Mouse (Mus musculus) olfactory bulb, adult 2 months (tissue): ENCODE data around the gene Fbxo39. TPM values are rescaled to one million over a fixed set of nuclear protein-coding genes. Genes with fewer than 3 reads are reported as not detected.
"Not testable (repeated sequence)": the region's sequence is repeated elsewhere in the genome, so short reads cannot be mapped to it uniquely, and the experiment has no call there.

Experiments
- H3K27ac ChIP-seq: fragments of 200-500 bp; 2 replicates; pipeline ENCODE4 v1.5.1; 2012; ENCODE audit warnings: low read depth, low read length; ENCODE audit not compliant: insufficient read depth
- H3K4me1 ChIP-seq: fragments of 200-500 bp; 2 replicates; pipeline ENCODE4 v1.6.1; 2012; ENCODE audit warnings: low read length; ENCODE audit not compliant: control insufficient read depth, insufficient read depth
- H3K4me3 ChIP-seq: fragments of 200-500 bp; 2 replicates; pipeline ENCODE4 v1.5.1; 2012; ENCODE audit warnings: mild to moderate bottlenecking, low read depth, low read length, moderate library complexity; ENCODE audit not compliant: insufficient read depth
- CTCF ChIP-seq: fragments of 200-500 bp; IDR thresholded peaks from 2 replicates; pipeline ENCODE4 v1.5.1; 2012; ENCODE audit warnings: low read depth, mild to moderate bottlenecking, low read length, moderate library complexity; ENCODE audit not compliant: insufficient read depth
- POLR2A ChIP-seq: fragments of 200-500 bp; IDR thresholded peaks from 2 replicates; pipeline ENCODE4 v1.6.1; 2012; ENCODE audit warnings: mild to moderate bottlenecking, low read depth, low read length, moderate library complexity; ENCODE audit not compliant: insufficient read depth
- WGBS: fragments of 180-500 bp; shearing (Covaris S2); methylation state at CpG from one replicate; pipeline ENCODE4 v1.1.7; 2018; 5-methylcytosine and 5-hydroxymethylcytosine counted together
- polyA plus RNA-seq: library from polyadenylated mRNA; stranded (reverse); fragments of >200 nt; gene quantifications from 2 replicates; pipeline ENCODE4 v1.2.4, GENCODE M21; 2012; ENCODE audit warnings: low replicate concordance; ENCODE audit not compliant: missing spikeins, insufficient read depth, insufficient read length

Gene Fbxo39
- polyA plus RNA-seq, 1 experiment = not detected

- Histone ChIP-seq H3K4me3 (no peak overlapping the region), H3K27ac (no peak overlapping the region), H3K4me1 (no peaks in the 10 kb centered on the region)
- TF ChIP-seq POLR2A (no peak), CTCF (no peak)
- 92% methylated on average over 4 of the region's 4 CpGs for WGBS
These were observed 25.5 kb downstream of the Fbxo39 start for GRCm38 (mm10) chr11:72339716-72340115.

- H3K4me1 ChIP-seq = no peaks in the 10 kb centered on the region
- no peak overlapping the region for H3K27ac ChIP-seq
- 13% methylated on average over 7 of the region's 7 CpGs for WGBS
- TF ChIP-seq CTCF (peak; percentile 32; the same call in 1 of the 2 replicates), POLR2A (no peak)
- no peak overlapping the region for H3K4me3 ChIP-seq
These were observed 28.4 kb downstream of the Fbxo39 start for GRCm38 (mm10) chr11:72342549-72343237.

- H3K4me1 ChIP-seq, H3K27ac ChIP-seq, H3K4me3 ChIP-seq: not testable (repeated sequence)
- WGBS = 90% methylated on average over 5 of the region's 5 CpGs
These were observed 29.0 kb downstream of the Fbxo39 start for GRCm38 (mm10) chr11:72343238-72343625.

- no peak overlapping the region for H3K4me3 ChIP-seq
- H3K4me1 ChIP-seq = peaks cover under 1% of the 10 kb centered on the region; the same call in 1 of the 2 replicates
- 38% methylated on average over 8 of the region's 8 CpGs for WGBS
- H3K27ac ChIP-seq = no peak overlapping the region
- TF ChIP-seq CTCF (peak; percentile 32; the same call in 1 of the 2 replicates), POLR2A (no peak)
These were observed 29.7 kb downstream of the Fbxo39 start for GRCm38 (mm10) chr11:72343904-72344303.

GRCm38 (mm10) chr11:72344486-72344885, 30.2 kb downstream of the Fbxo39 start:
- TF ChIP-seq POLR2A (no peak), CTCF (no peak)
- Histone ChIP-seq H3K27ac (no peak overlapping the region), H3K4me1 (peaks cover 3% of the 10 kb centered on the region; the same call in 1 of the 2 replicates), H3K4me3 (no peak overlapping the region)
- WGBS = 93% methylated on average over 11 of the region's 11 CpGs

GRCm38 (mm10) chr11:72348563-72348962, 34.3 kb downstream of the Fbxo39 start:
- H3K27ac ChIP-seq = no peak overlapping the region
- TF ChIP-seq POLR2A (no peak), CTCF (no peak)
- H3K4me1 ChIP-seq = peaks cover 3% of the 10 kb centered on the region; the same call in 1 of the 2 replicates
- no peak overlapping the region for H3K4me3 ChIP-seq
- 62% methylated on average over 10 of the region's 10 CpGs for whole genome bisulfite sequencing

- no peak overlapping the region for H3K4me3 ChIP-seq
- no peak overlapping the region for H3K27ac ChIP-seq
- TF ChIP-seq CTCF (no peak), POLR2A (no peak)
- peaks cover 3% of the 10 kb centered on the region; the same call in 1 of the 2 replicates for H3K4me1 ChIP-seq
- 66% methylated on average over 8 of the region's 8 CpGs for WGBS
These were observed 34.8 kb downstream of the Fbxo39 start for GRCm38 (mm10) chr11:72349016-72349415.

- no peak overlapping the region for H3K27ac ChIP-seq
- H3K4me3 ChIP-seq = no peak overlapping the region
- TF ChIP-seq POLR2A = no peak
- no peak for TF ChIP-seq CTCF
- 82% methylated on average over 4 of the region's 4 CpGs for WGBS
- peaks cover 3% of the 10 kb centered on the region; the same call in 1 of the 2 replicates for H3K4me1 ChIP-seq
These were observed 35.4 kb downstream of the Fbxo39 start for GRCm38 (mm10) chr11:72349652-72350051.

- H3K27ac ChIP-seq = no peak overlapping the region
- 89% methylated on average over 1 of the region's 1 CpGs for WGBS
- TF ChIP-seq POLR2A = no peak
- TF ChIP-seq CTCF = no peak
These were observed 38.0 kb downstream of the Fbxo39 start for GRCm38 (mm10) chr11:72352272-72352671.

GRCm38 (mm10) chr11:72353186-72353585, 38.9 kb downstream of the Fbxo39 start:
- Histone ChIP-seq H3K27ac (no peak overlapping the region), H3K4me3 (no peak overlapping the region), H3K4me1 (peaks cover 7% of the 10 kb centered on the region; the same call in 1 of the 2 replicates)
- TF ChIP-seq CTCF (no peak), POLR2A (no peak)
- WGBS = 82% methylated on average over 3 of the region's 3 CpGs

More at GRCm38 (mm10) chr11:72352272-72352671, 38.0 kb downstream of the Fbxo39 start:
- no peak overlapping the region for H3K4me3 ChIP-seq
- peaks cover 7% of the 10 kb centered on the region; the same call in 1 of the 2 replicates for H3K4me1 ChIP-seq
